Mouse (Mus musculus) hindbrain, embryonic 12.5 days (tissue): ENCODE measurements around the gene Nampt. TPM values are rescaled to one million over a fixed set of nuclear protein-coding genes. Genes with fewer than 3 reads are reported as not detected.

ENCODE experiments used
- ATAC-seq: fragments of 200-750 bp; cut with Nextera tagmentation; 2 replicates; pipeline ENCODE4 v1.8.0; 2017; ENCODE audit warnings: moderate TSS enrichment; ENCODE audit not compliant: low FRiP score
- H3K27ac ChIP-seq: fragments of 300-500 bp; sonication (generic); 2 replicates; pipeline ENCODE4 v1.5.1; 2016; ENCODE audit warnings: mild to moderate bottlenecking
- H3K27me3 ChIP-seq: fragments of 300-500 bp; sonication (generic); 2 replicates; pipeline ENCODE4 v1.6.1; 2016; ENCODE audit warnings: mild to moderate bottlenecking
- H3K36me3 ChIP-seq: fragments of 300-500 bp; sonication (generic); 2 replicates; pipeline ENCODE4 v1.6.1; 2016; ENCODE audit warnings: mild to moderate bottlenecking
- H3K4me1 ChIP-seq: fragments of 300-500 bp; sonication (generic); 2 replicates; pipeline ENCODE4 v1.6.1; 2016
- H3K4me2 ChIP-seq: fragments of 300-500 bp; sonication (generic); replicated peaks from 2 replicates; pipeline ENCODE4 v1.6.1; 2016; ENCODE audit warnings: mild to moderate bottlenecking
- H3K4me3 ChIP-seq: fragments of 300-500 bp; sonication (generic); 2 replicates; pipeline ENCODE4 v1.5.1; 2016; ENCODE audit warnings: mild to moderate bottlenecking
- H3K9ac ChIP-seq: fragments of 300-500 bp; sonication (generic); 2 replicates; pipeline ENCODE4 v1.6.1; 2016; ENCODE audit warnings: mild to moderate bottlenecking, moderate library complexity
- H3K9me3 ChIP-seq: fragments of 300-500 bp; sonication (generic); replicated peaks from 2 replicates; pipeline ENCODE4 v1.6.1; 2016; ENCODE audit warnings: mild to moderate bottlenecking
- WGBS: fragments of 180-500 bp; shearing (Covaris S2); methylation state at CpG from one replicate; pipeline ENCODE4 v1.1.7; 2016; 5-methylcytosine and 5-hydroxymethylcytosine counted together
- polyA plus RNA-seq: library from polyadenylated mRNA; unstranded; fragments of >200 nt; fragmentation: Nextera tagmentation; extraction: Ambion mirVana; gene quantifications from 2 replicates; pipeline ENCODE4 v1.2.1, GENCODE M21; 2016

Gene Nampt
- polyA plus RNA-seq, 1 experiment from 2014 or later: 27.1 TPM

DNA sequence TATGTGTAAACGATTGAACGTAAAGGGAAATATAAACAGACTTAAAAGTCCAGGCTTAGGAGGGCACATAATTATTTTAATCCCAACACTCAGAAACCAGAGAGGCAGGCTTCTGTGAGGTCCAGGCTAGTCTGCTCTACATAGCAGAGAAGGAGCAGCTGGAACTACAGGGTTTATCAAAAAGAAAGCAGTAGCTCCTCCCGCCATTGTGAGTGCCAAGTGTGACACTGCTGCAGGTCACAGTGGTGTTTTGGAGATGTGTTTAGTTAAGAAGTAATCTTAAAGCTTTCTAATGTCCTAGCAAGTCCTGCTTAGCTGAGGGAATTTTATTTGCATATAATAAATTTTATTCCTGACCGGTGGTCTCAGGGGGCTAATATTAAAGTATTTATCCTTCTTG is 2.7 kb downstream of the Nampt start:
- no peak overlapping the region for H3K4me2 ChIP-seq
- H3K27me3 ChIP-seq: no peaks in the 10 kb centered on the region
- no peak for ATAC-seq
- WGBS: 76% methylated on average over 4 of the region's 4 CpGs
- no peak overlapping the region for H3K4me3 ChIP-seq
- H3K27ac ChIP-seq: no peak overlapping the region
- H3K36me3 ChIP-seq: 0 out of 2 replicates have a peak, but pooled peaks cover 2% of the 10 kb centered on the region
- peaks cover 10% of the 10 kb centered on the region; the same call in 1 of the 2 replicates for H3K4me1 ChIP-seq
- H3K9me3 ChIP-seq: no peaks in the 10 kb centered on the region
- no peak overlapping the region for H3K9ac ChIP-seq

DNA sequence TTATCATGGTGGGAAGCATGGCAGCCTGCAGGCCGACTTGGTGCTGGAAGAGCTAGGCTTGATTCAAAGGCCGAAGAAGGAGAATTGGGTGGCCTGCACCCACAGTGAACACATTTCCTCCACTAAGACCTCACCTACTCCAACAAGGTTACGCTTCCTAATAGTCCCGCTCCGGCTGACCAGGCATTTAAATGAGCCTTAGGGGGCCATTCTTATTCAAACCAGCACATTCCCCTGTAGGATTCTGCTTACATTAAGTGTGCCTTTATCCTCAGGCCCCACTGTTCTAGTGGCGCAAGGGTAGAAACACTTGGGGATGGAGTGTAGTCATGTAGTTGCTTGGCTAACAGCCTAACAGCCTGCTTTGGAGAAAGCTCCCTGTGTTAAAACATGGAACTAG is 5.2 kb downstream of the Nampt start:
- H3K27ac ChIP-seq: no peak overlapping the region
- 47% methylated on average over 6 of the region's 6 CpGs for WGBS
- no peak overlapping the region for H3K4me3 ChIP-seq
- H3K4me1 ChIP-seq: peaks cover 8% of the 10 kb centered on the region; the same call in 1 of the 2 replicates
- ATAC-seq: no peak
- 0 out of 2 replicates have a peak, but pooled peaks cover 2% of the 10 kb centered on the region for H3K36me3 ChIP-seq
- H3K9ac ChIP-seq: no peak overlapping the region
- H3K9me3 ChIP-seq: no peaks in the 10 kb centered on the region
- no peaks in the 10 kb centered on the region for H3K27me3 ChIP-seq
- no peak overlapping the region for H3K4me2 ChIP-seq

DNA sequence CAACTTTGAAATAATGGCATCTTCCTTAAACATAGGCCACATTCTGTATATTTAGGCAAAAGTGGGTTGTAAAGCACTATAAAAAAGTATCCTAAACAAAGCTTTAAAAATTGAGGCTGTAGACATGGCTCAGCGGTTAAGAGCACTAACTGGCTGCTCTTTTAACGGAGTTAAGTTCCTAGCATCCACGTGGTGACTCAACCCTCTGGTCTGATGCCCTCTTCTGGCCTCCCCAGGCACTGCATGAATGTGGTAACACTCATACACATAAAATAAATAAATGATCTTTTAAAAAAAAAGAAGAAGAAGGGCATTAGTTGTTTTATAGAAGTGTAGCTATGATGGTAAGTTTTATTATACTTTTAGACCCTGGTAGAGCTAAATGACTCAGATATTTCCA is 7.6 kb downstream of the Nampt start:
- Histone ChIP-seq H3K4me3 (no peak overlapping the region), H3K4me1 (peaks cover 7% of the 10 kb centered on the region; the same call in 1 of the 2 replicates), H3K27me3 (no peaks in the 10 kb centered on the region), H3K27ac (no peak overlapping the region), H3K4me2 (no peak overlapping the region), H3K36me3 (0 out of 2 replicates have a peak, but pooled peaks cover 2% of the 10 kb centered on the region), H3K9me3 (no peaks in the 10 kb centered on the region), H3K9ac (no peak overlapping the region)
- ATAC-seq: no peak
- 37% methylated on average over 3 of the region's 3 CpGs for WGBS

DNA sequence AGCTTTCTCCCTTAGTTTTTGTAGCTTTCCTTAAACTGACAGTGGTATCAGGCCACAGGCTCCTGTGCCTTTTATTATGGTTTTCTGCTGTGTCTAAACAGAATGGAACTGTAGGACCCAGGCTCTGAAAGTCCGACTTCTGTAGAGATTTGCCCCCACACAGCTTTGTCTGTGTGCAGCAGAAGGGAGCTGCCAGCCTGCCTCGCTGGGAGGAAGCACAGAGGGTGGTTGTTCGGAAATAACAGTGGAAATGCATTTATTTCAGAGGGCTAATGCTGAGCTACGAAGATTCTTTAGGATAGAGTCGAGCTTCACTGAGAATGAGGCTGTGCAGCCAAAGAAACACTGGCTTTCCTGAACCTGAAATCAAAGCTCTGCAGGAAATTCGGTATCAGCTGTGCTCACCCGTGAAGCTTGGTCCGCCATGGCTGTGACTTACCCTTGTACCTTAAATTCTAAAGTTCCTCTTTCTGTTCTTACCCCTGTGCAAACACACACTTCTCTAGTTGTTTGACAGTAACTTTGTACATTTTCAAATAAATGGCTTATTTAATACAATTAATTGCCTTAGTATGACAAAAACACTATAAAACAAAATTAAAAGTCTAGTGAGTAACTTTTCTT is 8.9 kb downstream of the Nampt start:
- no peak overlapping the region for H3K27ac ChIP-seq
- no peaks in the 10 kb centered on the region for H3K27me3 ChIP-seq
- peaks cover 7% of the 10 kb centered on the region; the same call in 1 of the 2 replicates for H3K36me3 ChIP-seq
- H3K9me3 ChIP-seq: no peaks in the 10 kb centered on the region
- H3K9ac ChIP-seq: no peak overlapping the region
- 64% methylated on average over 8 of the region's 8 CpGs for WGBS
- no peak overlapping the region for H3K4me2 ChIP-seq
- H3K4me1 ChIP-seq: 0 out of 2 replicates have a peak, but pooled peaks cover 3% of the 10 kb centered on the region
- no peak for ATAC-seq
- no peak overlapping the region for H3K4me3 ChIP-seq

DNA sequence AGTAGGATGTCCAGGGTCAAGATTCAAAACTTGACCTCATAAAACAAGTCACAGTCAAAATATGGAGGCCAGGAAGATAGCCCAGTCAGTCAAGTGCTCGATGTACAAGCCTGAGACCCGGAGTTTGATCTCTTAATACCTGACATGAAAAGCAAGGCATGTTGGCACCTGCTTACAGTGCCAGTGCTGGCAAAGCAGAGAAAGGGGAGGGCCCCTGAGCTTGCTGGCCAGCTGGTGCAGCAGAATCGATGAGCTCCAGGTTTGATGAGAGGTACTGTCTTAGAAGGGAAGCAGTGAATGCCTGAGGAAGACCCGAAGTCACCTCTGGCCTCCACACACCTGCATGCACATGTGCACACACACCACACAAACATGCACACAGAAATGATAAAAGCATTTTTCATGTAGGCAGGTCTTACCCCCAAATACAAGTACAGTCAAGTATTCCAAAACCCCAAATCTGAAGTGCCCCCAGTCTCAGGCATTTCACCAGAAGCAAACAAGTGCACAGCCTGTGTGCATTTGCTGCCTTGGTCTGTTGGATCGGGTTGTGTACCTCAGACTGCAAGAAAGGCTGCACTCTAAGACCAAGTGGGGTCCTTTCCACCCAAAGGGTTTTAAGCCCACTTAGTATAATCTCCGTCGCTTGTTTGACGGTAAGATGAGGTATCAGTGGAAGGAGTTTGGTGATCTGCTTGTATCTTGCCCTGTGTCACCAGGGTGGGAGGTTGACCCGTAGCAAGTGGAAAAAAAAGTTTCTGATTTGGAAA is 10.2 kb downstream of the Nampt start:
- Histone ChIP-seq H3K36me3 (peaks cover 13% of the 10 kb centered on the region), H3K4me2 (no peak overlapping the region), H3K9me3 (no peaks in the 10 kb centered on the region), H3K4me1 (0 out of 2 replicates have a peak, but pooled peaks cover 2% of the 10 kb centered on the region), H3K9ac (no peak overlapping the region), H3K27me3 (no peaks in the 10 kb centered on the region), H3K4me3 (no peak overlapping the region), H3K27ac (no peak overlapping the region)
- ATAC-seq: no peak
- 92% methylated on average over 9 of the region's 9 CpGs for WGBS

DNA sequence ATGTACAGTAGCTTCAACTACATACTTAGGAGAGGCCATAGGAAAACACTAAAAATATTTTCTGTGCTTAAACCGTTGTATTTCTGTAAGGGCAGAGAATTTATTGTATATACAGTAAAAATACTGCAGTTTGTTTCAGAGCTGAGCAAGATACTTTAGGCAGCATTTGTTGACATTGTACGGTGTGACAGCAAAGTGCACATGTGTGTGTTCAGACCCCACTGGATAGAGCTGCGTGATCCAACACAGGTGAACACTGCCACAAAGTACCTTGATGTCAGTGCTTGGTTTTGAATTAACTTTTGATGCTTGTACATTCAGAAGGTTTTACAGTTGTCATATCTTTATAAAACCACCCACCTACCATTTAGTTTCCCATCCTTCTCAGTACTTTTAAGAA is 12.7 kb downstream of the Nampt start:
- H3K4me2 ChIP-seq: no peak overlapping the region
- ATAC-seq: no peak
- H3K27ac ChIP-seq: no peak overlapping the region
- no peaks in the 10 kb centered on the region for H3K4me1 ChIP-seq
- no peaks in the 10 kb centered on the region for H3K27me3 ChIP-seq
- H3K4me3 ChIP-seq: no peak overlapping the region
- no peak overlapping the region for H3K9ac ChIP-seq
- 97% methylated on average over 3 of the region's 3 CpGs for WGBS
- H3K36me3 ChIP-seq: peaks cover 25% of the 10 kb centered on the region
- H3K9me3 ChIP-seq: no peaks in the 10 kb centered on the region

DNA sequence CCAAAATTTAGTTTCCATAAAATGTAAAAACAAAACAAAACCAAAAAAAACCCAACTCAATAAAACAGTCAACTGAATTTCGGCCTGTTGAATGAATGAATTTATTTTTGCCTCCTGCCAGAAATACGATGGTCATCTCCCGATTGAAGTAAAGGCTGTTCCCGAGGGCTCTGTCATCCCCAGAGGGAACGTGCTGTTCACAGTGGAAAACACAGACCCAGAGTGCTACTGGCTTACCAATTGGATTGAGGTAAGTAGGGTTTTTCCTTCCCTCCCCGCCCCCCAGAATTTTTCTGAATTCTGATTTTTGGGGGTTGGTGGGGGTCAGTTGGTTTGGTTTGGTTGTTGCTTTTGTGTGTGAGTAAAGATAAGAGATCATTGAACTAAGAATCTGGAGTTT is 15.4 kb downstream of the Nampt start:
- Histone ChIP-seq H3K4me1 (no peaks in the 10 kb centered on the region), H3K36me3 (peaks cover 41% of the 10 kb centered on the region), H3K27me3 (no peaks in the 10 kb centered on the region), H3K4me3 (no peak overlapping the region), H3K27ac (no peak overlapping the region), H3K4me2 (no peak overlapping the region), H3K9me3 (no peaks in the 10 kb centered on the region), H3K9ac (no peak overlapping the region)
- ATAC-seq: no peak
- WGBS: 86% methylated on average over 6 of the region's 6 CpGs

DNA sequence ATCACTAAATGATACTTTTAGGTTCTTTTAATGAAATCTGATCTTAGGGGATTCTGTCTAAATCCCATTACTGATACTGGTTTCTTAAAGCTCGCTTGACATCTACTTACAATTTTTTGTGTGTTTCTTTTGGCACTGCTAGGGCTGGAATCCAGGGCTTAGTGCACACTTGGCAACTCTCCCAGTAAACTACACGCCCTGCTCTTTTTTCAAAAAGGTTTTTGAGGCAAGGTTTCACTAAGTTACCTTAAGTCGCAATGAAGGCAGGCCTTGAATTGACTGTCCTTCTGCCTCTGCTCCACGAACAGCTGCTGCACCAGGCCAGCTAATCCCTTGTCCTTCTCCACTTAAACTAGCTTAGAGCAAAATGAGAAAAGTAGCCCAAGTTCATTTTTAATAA is 15.9 kb downstream of the Nampt start:
- Histone ChIP-seq H3K36me3 (peaks cover 41% of the 10 kb centered on the region), H3K9ac (no peak overlapping the region), H3K4me2 (no peak overlapping the region), H3K27me3 (no peaks in the 10 kb centered on the region), H3K4me3 (no peak overlapping the region), H3K27ac (no peak overlapping the region), H3K4me1 (no peaks in the 10 kb centered on the region), H3K9me3 (no peaks in the 10 kb centered on the region)
- no peak for ATAC-seq
- 71% methylated on average over 4 of the region's 4 CpGs for WGBS

DNA sequence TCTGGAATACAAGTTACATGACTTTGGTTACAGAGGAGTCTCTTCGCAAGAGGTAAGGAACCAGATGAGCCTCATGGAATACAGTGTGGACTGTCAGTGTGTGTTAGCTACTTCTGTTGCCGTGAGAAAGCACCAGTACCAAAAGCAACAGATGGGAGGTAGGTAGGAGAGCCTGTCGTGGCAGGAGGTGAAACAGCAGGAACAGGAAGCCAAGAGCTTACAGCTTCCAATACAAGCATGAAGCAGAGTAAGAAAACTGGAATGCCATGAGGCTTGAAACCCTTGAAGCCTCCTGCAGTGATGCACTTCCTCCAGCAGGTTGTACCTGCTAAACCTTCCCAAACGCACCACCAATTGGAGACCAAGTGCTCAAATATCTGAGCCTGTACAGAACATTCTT is 19.1 kb downstream of the Nampt start:
- H3K4me2 ChIP-seq: no peak overlapping the region
- H3K27ac ChIP-seq: no peak overlapping the region
- no peak overlapping the region for H3K9ac ChIP-seq
- ATAC-seq: no peak
- WGBS: 84% methylated on average over 4 of the region's 4 CpGs
- H3K4me1 ChIP-seq: no peaks in the 10 kb centered on the region
- H3K27me3 ChIP-seq: no peaks in the 10 kb centered on the region
- peaks cover 59% of the 10 kb centered on the region for H3K36me3 ChIP-seq
- no peaks in the 10 kb centered on the region for H3K9me3 ChIP-seq
- no peak overlapping the region for H3K4me3 ChIP-seq

DNA sequence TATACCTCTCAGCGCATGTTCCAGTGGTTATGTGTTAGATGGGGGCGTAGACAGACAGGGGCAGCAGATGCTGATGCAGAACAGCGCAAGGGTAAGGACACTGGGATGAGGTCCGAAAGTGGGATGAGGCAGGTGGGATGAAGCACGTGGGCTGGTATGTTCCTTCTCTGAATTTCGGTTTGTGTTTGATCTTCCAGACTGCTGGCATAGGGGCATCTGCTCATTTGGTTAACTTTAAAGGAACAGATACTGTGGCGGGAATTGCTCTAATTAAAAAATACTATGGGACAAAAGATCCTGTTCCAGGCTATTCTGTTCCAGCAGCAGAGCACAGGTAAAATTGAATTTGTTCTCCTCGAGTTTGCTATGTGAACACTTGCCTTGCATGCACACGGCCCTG is 19.6 kb downstream of the Nampt start:
- Histone ChIP-seq H3K4me1 (no peaks in the 10 kb centered on the region), H3K4me3 (no peak overlapping the region), H3K27ac (no peak overlapping the region), H3K27me3 (no peaks in the 10 kb centered on the region), H3K9ac (no peak overlapping the region), H3K9me3 (no peaks in the 10 kb centered on the region), H3K36me3 (peaks cover 58% of the 10 kb centered on the region), H3K4me2 (no peak overlapping the region)
- no peak for ATAC-seq
- 97% methylated on average over 9 of the region's 9 CpGs for WGBS

DNA sequence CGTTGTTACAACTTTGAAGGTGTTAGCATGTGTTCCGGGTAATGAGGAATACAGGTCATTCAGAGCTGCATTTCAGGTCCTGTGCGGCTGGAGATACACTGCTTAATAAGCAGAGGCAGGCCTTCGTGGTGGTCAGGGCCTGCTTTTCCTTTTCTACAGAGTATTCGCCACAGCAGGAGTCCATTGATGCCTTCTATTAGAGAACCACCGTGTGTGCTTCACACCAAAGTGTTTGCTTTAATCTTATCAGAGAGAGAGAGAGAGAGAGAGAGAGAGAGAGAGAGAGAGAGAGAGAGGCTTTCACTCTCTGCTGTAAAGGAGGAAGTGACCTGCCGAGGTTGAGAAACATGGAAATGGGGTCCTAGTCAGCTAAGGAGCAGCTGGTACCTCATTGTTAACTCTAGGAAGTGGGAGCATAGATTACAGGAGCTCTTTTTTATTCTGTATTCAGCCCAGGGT is 22.1 kb downstream of the Nampt start:
- 68% methylated on average over 7 of the region's 7 CpGs for WGBS
- no peak overlapping the region for H3K4me2 ChIP-seq
- no peak overlapping the region for H3K4me3 ChIP-seq
- no peaks in the 10 kb centered on the region for H3K9me3 ChIP-seq
- H3K27ac ChIP-seq: no peak overlapping the region
- no peak overlapping the region for H3K9ac ChIP-seq
- H3K36me3 ChIP-seq: peaks cover 57% of the 10 kb centered on the region
- no peaks in the 10 kb centered on the region for H3K4me1 ChIP-seq
- no peaks in the 10 kb centered on the region for H3K27me3 ChIP-seq
- no peak for ATAC-seq

DNA sequence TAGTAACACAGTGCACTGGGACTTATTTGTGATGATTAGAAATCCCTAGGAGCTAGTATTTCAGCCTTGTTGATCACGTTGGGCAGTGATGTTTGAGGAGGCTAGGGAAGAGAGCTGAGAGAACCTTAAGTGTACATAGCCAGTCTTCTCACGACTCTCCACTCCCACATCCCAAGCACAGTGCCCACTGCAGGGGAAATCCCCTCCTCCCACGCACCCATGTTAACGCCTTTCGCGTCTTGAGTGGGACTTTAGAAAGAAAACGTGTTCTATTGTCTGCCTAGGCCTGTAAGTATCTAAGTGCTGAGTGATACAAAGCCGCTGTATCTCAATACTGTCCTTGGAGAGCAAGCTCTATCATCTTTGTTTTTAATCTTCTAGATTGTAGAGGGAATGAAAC is 27.0 kb downstream of the Nampt start:
- no peak overlapping the region for H3K27ac ChIP-seq
- no peak overlapping the region for H3K4me3 ChIP-seq
- ATAC-seq: no peak
- 90% methylated on average over 8 of the region's 8 CpGs for WGBS
- no peaks in the 10 kb centered on the region for H3K9me3 ChIP-seq
- H3K9ac ChIP-seq: no peak overlapping the region
- no peaks in the 10 kb centered on the region for H3K4me1 ChIP-seq
- H3K4me2 ChIP-seq: no peak overlapping the region
- H3K36me3 ChIP-seq: peaks cover 55% of the 10 kb centered on the region
- no peaks in the 10 kb centered on the region for H3K27me3 ChIP-seq

DNA sequence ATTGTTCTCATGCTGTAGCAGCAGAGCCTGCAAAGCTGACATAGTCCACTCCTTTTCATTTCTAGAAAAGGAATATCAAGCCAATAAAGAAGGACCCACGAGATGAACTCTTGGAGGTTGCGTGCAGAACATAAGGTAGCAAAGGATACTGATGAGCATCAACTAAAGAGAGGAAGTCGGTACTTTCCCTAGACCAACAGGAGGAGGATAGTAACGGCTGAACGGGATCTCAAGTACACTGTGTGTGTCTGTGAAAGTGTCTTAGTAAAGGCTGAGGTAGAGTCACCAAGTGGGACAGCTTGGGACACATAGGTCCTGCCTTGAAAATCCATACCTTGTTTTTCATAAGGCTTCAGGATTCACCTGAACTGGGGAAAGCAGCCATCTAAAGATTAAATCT is 34.4 kb downstream of the Nampt start:
- 93% methylated on average over 5 of the region's 5 CpGs for WGBS
- Histone ChIP-seq H3K27me3 (no peaks in the 10 kb centered on the region), H3K4me1 (no peaks in the 10 kb centered on the region), H3K4me2 (no peak overlapping the region), H3K4me3 (no peak overlapping the region), H3K9me3 (no peaks in the 10 kb centered on the region), H3K27ac (no peak overlapping the region), H3K36me3 (peaks cover 19% of the 10 kb centered on the region; the same call in 1 of the 2 replicates), H3K9ac (no peak overlapping the region)
- ATAC-seq: no peak
